Mouse (Mus musculus) liver, adult 2 months (tissue): ENCODE data around the gene Fry.

Experiments used
- CTCF ChIP-seq: fragments of 200-500 bp; IDR thresholded peaks from 2 replicates; pipeline ENCODE4 v1.5.1; 2011; ENCODE audit warnings: low read depth, low read length, control low read depth
- POLR2A ChIP-seq: fragments of 200-500 bp; IDR thresholded peaks from 2 replicates; pipeline ENCODE4 v1.6.1; 2011; ENCODE audit warnings: low read length, control low read depth; ENCODE audit not compliant: insufficient read depth; ENCODE audit errors: extremely low read depth

GRCm38 (mm10) chr5:150257764-150258163 lies 139.3 kb downstream of the Fry start:
- TF ChIP-seq POLR2A (no peak), CTCF (peak; percentile 38; the same call in 1 of the 2 replicates)
